Mouse (Mus musculus): Measurements from ENCODE around the gene 1110002E22Rik. TPM values are rescaled to one million over a fixed set of nuclear protein-coding genes. Genes with fewer than 3 reads are reported as not detected.
A peak's percentile ranks its signal among the peaks of the same experiment; 100 is the strongest.

1110002E22Rik gene
- total RNA-seq (2021): 1 to 10 TPM; 2.9 to 3.0 TPM
- long read RNA-seq, experiment 1: 0 reads
- long read RNA-seq, experiment 2: 0 reads

- intact Hi-C loops (cut with DNase I): loop anchor here (1.0 to 5.0 kb wide), 3 partner anchors 68 to 198 kb away; partner anchors contain the start of genes Dnajb14 and Trmt10a
- Histone ChIP-seq H3K4me3 (no peak within 1 kb of the TSS), H3K27ac (peak within 1 kb of the TSS; percentile 79)
- DNase-seq (ENCODE audit: extremely low spot score in 1 of 2, low spot score in 2 of 2): peak in 1 of 2 experiments; percentile 26
- TF ChIP-seq CTCF (IDR thresholded peaks at IDR 0.05): no peak
These were observed at the start of gene 1110002E22Rik for GRCm38 (mm10) chr3:138064732-138065645. 1110002E22Rik (plus strand) TSS chr3:138065052.

GRCm38 (mm10) chr3:138016810-138017209 is 48.0 kb upstream of the 1110002E22Rik start:
- Histone ChIP-seq H3K27ac (no peak overlapping the region), H3K4me3 (no peak overlapping the region)
- intact Hi-C loops (cut with DNase I): no loop called here
- no peak for DNase-seq (ENCODE audit: extremely low spot score in 1 of 2, low spot score in 2 of 2)
- no peak for TF ChIP-seq CTCF (IDR thresholded peaks at IDR 0.05)

GRCm38 (mm10) chr3:138022003-138022402 is 42.8 kb upstream of the 1110002E22Rik start:
- TF ChIP-seq CTCF (IDR thresholded peaks at IDR 0.05): no peak
- no peak overlapping the region for H3K27ac ChIP-seq
- H3K4me3 ChIP-seq: no peak overlapping the region
- DNase-seq (ENCODE audit: extremely low spot score in 1 of 2, low spot score in 2 of 2): no peak
- intact Hi-C loops (cut with DNase I): no loop called here

GRCm38 (mm10) chr3:138022651-138023050 is 42.2 kb upstream of the 1110002E22Rik start:
- Histone ChIP-seq H3K27ac (no peak overlapping the region), H3K4me3 (no peak overlapping the region)
- no peak for TF ChIP-seq CTCF (IDR thresholded peaks at IDR 0.05)
- intact Hi-C loops (cut with DNase I): no loop called here
- no peak for DNase-seq (ENCODE audit: extremely low spot score in 1 of 2, low spot score in 2 of 2)

GRCm38 (mm10) chr3:138026286-138026685 is 38.6 kb upstream of the 1110002E22Rik start:
- no peak for DNase-seq (ENCODE audit: extremely low spot score in 1 of 2, low spot score in 2 of 2)
- Histone ChIP-seq H3K4me3 (no peak overlapping the region), H3K27ac (no peak overlapping the region)
- intact Hi-C loops (cut with DNase I): no loop called here
- no peak for TF ChIP-seq CTCF (IDR thresholded peaks at IDR 0.05)

GRCm38 (mm10) chr3:138027575-138028362 is 37.1 kb upstream of the 1110002E22Rik start:
- Histone ChIP-seq H3K4me3 (no peak overlapping the region), H3K27ac (no peak overlapping the region; the same call in 1 of the 2 replicates)
- no peak for DNase-seq (ENCODE audit: extremely low spot score in 1 of 2, low spot score in 2 of 2)
- intact Hi-C loops (cut with DNase I): no loop called here
- TF ChIP-seq CTCF (IDR thresholded peaks at IDR 0.05): no peak

GRCm38 (mm10) chr3:138029351-138029750 is 35.5 kb upstream of the 1110002E22Rik start:
- TF ChIP-seq CTCF (IDR thresholded peaks at IDR 0.05): no peak
- DNase-seq (ENCODE audit: extremely low spot score in 1 of 2, low spot score in 2 of 2): peak; percentile 20 to 41
- intact Hi-C loops (cut with DNase I): no loop called here
- no peak overlapping the region for H3K4me3 ChIP-seq
- no peak overlapping the region for H3K27ac ChIP-seq

- Histone ChIP-seq H3K27ac (no peak overlapping the region), H3K4me3 (no peak overlapping the region)
- DNase-seq (ENCODE audit: extremely low spot score in 1 of 2, low spot score in 2 of 2): no peak
- TF ChIP-seq CTCF (IDR thresholded peaks at IDR 0.05): no peak
- intact Hi-C loops (cut with DNase I): no loop called here
These were observed 34.3 kb upstream of the 1110002E22Rik start for GRCm38 (mm10) chr3:138030563-138030962.

GRCm38 (mm10) chr3:138033986-138034385 is 30.9 kb upstream of the 1110002E22Rik start:
- H3K4me3 ChIP-seq: no peak overlapping the region
- intact Hi-C loops (cut with DNase I): no loop called here
- DNase-seq (ENCODE audit: extremely low spot score in 1 of 2, low spot score in 2 of 2): no peak
- H3K27ac ChIP-seq: no peak overlapping the region
- no peak for TF ChIP-seq CTCF (IDR thresholded peaks at IDR 0.05)

GRCm38 (mm10) chr3:138040938-138041337 is 23.9 kb upstream of the 1110002E22Rik start:
- no peak overlapping the region for H3K27ac ChIP-seq
- intact Hi-C loops (cut with DNase I): no loop called here
- DNase-seq (ENCODE audit: extremely low spot score in 1 of 2, low spot score in 2 of 2): no peak
- no peak for TF ChIP-seq CTCF (IDR thresholded peaks at IDR 0.05)
- no peak overlapping the region for H3K4me3 ChIP-seq

GRCm38 (mm10) chr3:138041591-138042301 is 23.1 kb upstream of the 1110002E22Rik start:
- TF ChIP-seq CTCF (IDR thresholded peaks at IDR 0.05): no peak
- intact Hi-C loops (cut with DNase I): no loop called here
- H3K4me3 ChIP-seq: no peak overlapping the region
- H3K27ac ChIP-seq: no peak overlapping the region
- DNase-seq (ENCODE audit: extremely low spot score in 1 of 2, low spot score in 2 of 2): no peak

Data from left cerebral cortex, adult 2 months (tissue).